Mouse (Mus musculus) kidney, embryonic 16.5 days (tissue): Measurements from ENCODE around the gene Rbm43. TPM values are rescaled to one million over a fixed set of nuclear protein-coding genes. Genes with fewer than 3 reads are reported as not detected.

ENCODE experiments used
- polyA plus RNA-seq: library from polyadenylated mRNA; unstranded; fragments of >200 nt; fragmentation: Nextera tagmentation; extraction: Ambion mirVana; gene quantifications from 2 replicates; pipeline ENCODE4 v1.2.1, GENCODE M21; 2015

Gene Rbm43
- polyA plus RNA-seq, 1 experiment from 2014 or later = 14.9 TPM

Other genes starting within 250 kb of the Rbm43 start
- 15.7 and 18.7 TPM in 2 replicates for gene Nmi, start 38.3 kb upstream of the Rbm43 start, polyA plus RNA-seq
- 6.8 and 7.8 TPM in 2 replicates for gene Tnfaip6, start 102.8 kb upstream of the Rbm43 start, polyA plus RNA-seq
- gene Rif1, start 137.7 kb upstream of the Rbm43 start, polyA plus RNA-seq = 23.1 and 23.2 TPM in 2 replicates